Mouse (Mus musculus): ENCODE results near the gene Krt7. TPM values are rescaled to one million over a fixed set of nuclear protein-coding genes. Genes with fewer than 3 reads are reported as not detected.

Krt7 gene
- 8.6 and 9.6 TPM in 2 replicates for total RNA-seq (2017)

GRCm38 (mm10) chr15:101410775-101411174, at the start of gene Krt7:
Krt7 (plus strand) TSS chr15:101411043.
- no peak for ATAC-seq (ENCODE audit: extremely low read depth, insufficient number of reproducible peaks, low FRiP score, poor library complexity, severe bottlenecking)

GRCm38 (mm10) chr15:101362393-101363010, 48.3 kb upstream of the Krt7 start:
- no peak for ATAC-seq (ENCODE audit: extremely low read depth, insufficient number of reproducible peaks, low FRiP score, poor library complexity, severe bottlenecking)

GRCm38 (mm10) chr15:101363933-101364332, 46.9 kb upstream of the Krt7 start:
- ATAC-seq (ENCODE audit: extremely low read depth, insufficient number of reproducible peaks, low FRiP score, poor library complexity, severe bottlenecking), result no peak

GRCm38 (mm10) chr15:101364425-101364824, 46.4 kb upstream of the Krt7 start:
- no peak for ATAC-seq (ENCODE audit: extremely low read depth, insufficient number of reproducible peaks, low FRiP score, poor library complexity, severe bottlenecking)

GRCm38 (mm10) chr15:101364891-101365671, 45.8 kb upstream of the Krt7 start:
- ATAC-seq (ENCODE audit: extremely low read depth, insufficient number of reproducible peaks, low FRiP score, poor library complexity, severe bottlenecking), result no peak

GRCm38 (mm10) chr15:101365721-101366120, 45.1 kb upstream of the Krt7 start:
- no peak for ATAC-seq (ENCODE audit: extremely low read depth, insufficient number of reproducible peaks, low FRiP score, poor library complexity, severe bottlenecking)

GRCm38 (mm10) chr15:101366482-101366881, 44.4 kb upstream of the Krt7 start:
- no peak for ATAC-seq (ENCODE audit: extremely low read depth, insufficient number of reproducible peaks, low FRiP score, poor library complexity, severe bottlenecking)

- no peak for ATAC-seq (ENCODE audit: extremely low read depth, insufficient number of reproducible peaks, low FRiP score, poor library complexity, severe bottlenecking)
Observed at GRCm38 (mm10) chr15:101366926-101367325, 43.9 kb upstream of the Krt7 start.

GRCm38 (mm10) chr15:101367497-101367896, 43.3 kb upstream of the Krt7 start:
- no peak for ATAC-seq (ENCODE audit: extremely low read depth, insufficient number of reproducible peaks, low FRiP score, poor library complexity, severe bottlenecking)

- ATAC-seq (ENCODE audit: extremely low read depth, insufficient number of reproducible peaks, low FRiP score, poor library complexity, severe bottlenecking), result no peak
Observed at GRCm38 (mm10) chr15:101368015-101368414, 42.8 kb upstream of the Krt7 start.

GRCm38 (mm10) chr15:101368502-101369381, 42.1 kb upstream of the Krt7 start:
- ATAC-seq (ENCODE audit: extremely low read depth, insufficient number of reproducible peaks, low FRiP score, poor library complexity, severe bottlenecking), result no peak

GRCm38 (mm10) chr15:101369382-101370100, 41.3 kb upstream of the Krt7 start:
- ATAC-seq (ENCODE audit: extremely low read depth, insufficient number of reproducible peaks, low FRiP score, poor library complexity, severe bottlenecking), result no peak

GRCm38 (mm10) chr15:101370101-101370911, 40.5 kb upstream of the Krt7 start, which contains the start of gene Krt80:
Krt80 (minus strand) TSS chr15:101370162.
- ATAC-seq (ENCODE audit: extremely low read depth, insufficient number of reproducible peaks, low FRiP score, poor library complexity, severe bottlenecking), result no peak

GRCm38 (mm10) chr15:101371141-101371985, 39.5 kb upstream of the Krt7 start:
- no peak for ATAC-seq (ENCODE audit: extremely low read depth, insufficient number of reproducible peaks, low FRiP score, poor library complexity, severe bottlenecking)

- peak; percentile 33 for ATAC-seq (ENCODE audit: extremely low read depth, insufficient number of reproducible peaks, low FRiP score, poor library complexity, severe bottlenecking)
Observed at GRCm38 (mm10) chr15:101372131-101372977, 38.5 kb upstream of the Krt7 start.

- peak; percentile 67 for ATAC-seq (ENCODE audit: extremely low read depth, insufficient number of reproducible peaks, low FRiP score, poor library complexity, severe bottlenecking)
Observed at GRCm38 (mm10) chr15:101373286-101373898, 37.5 kb upstream of the Krt7 start.

All from neutrophil, adult 5-6 weeks (primary cell).